Mouse (Mus musculus) lung, adult 2 months (tissue): Measurements from ENCODE around the gene Isoc2a.

Experiments
- CTCF ChIP-seq: fragments of 200-500 bp; IDR thresholded peaks from 2 replicates; pipeline ENCODE4 v1.5.1; 2011; ENCODE audit warnings: mild to moderate bottlenecking, low read length, control low read depth; ENCODE audit not compliant: insufficient read depth
- POLR2A ChIP-seq: fragments of 200-500 bp; IDR thresholded peaks from 2 replicates; pipeline ENCODE4 v1.6.1; 2011; ENCODE audit warnings: low read depth, mild to moderate bottlenecking, control low read depth, low read length, borderline replicate concordance; ENCODE audit errors: extremely low read depth

- TF ChIP-seq CTCF = no peak
- no peak for TF ChIP-seq POLR2A
These were observed 13.3 kb upstream of the Isoc2a start for GRCm38 (mm10) chr7:4863541-4864080.
